Mouse (Mus musculus): ENCODE measurements around the gene Acvr2b. TPM values are rescaled to one million over a fixed set of nuclear protein-coding genes. Genes with fewer than 3 reads are reported as not detected.
A peak's percentile ranks its signal among the peaks of the same experiment; 100 is the strongest.
"Not testable (repeated sequence)": the region's sequence is repeated elsewhere in the genome, so short reads cannot be mapped to it uniquely, and the experiment has no call there.

The Acvr2b gene
- 44.5 and 52.2 TPM in 2 replicates for polyA plus RNA-seq (2016; fragmentation: Nextera tagmentation; extraction: Ambion mirVana)

GRCm38 (mm10) chr9:119401801-119402214 is at the start of gene Acvr2b:
Gene Acvr2b, plus strand, starts transcription at chr9:119402118.
- WGBS, result 1% methylated on average over 23 of the region's 32 CpGs
- peak within 1 kb of the TSS; percentile 98 for H3K9ac ChIP-seq

GRCm38 (mm10) chr9:119353926-119354325 is 48.0 kb upstream of the Acvr2b start:
- WGBS, result 76% methylated on average over 6 of the region's 6 CpGs
- Histone ChIP-seq H3K4me1 (no peaks in the 10 kb centered on the region), H3K36me3 (peaks cover 19% of the 10 kb centered on the region), H3K9me3 (no peaks in the 10 kb centered on the region), H3K9ac (no peak overlapping the region), H3K4me2 (replicated peaks) (no peak overlapping the region), H3K27me3 (no peaks in the 10 kb centered on the region), H3K4me3 (no peak overlapping the region), H3K27ac (no peak overlapping the region)
- ATAC-seq (ENCODE audit: insufficient number of reproducible peaks, insufficient read depth, low FRiP score, low TSS enrichment), result no peak

More at GRCm38 (mm10) chr9:119401801-119402214, at the start of gene Acvr2b:
- H3K36me3 ChIP-seq, result no peaks in the 10 kb centered on the region
- peak within 1 kb of the TSS; percentile 99 for H3K27ac ChIP-seq
- peak within 1 kb of the TSS; percentile 89 for H3K4me3 ChIP-seq
- H3K4me2 ChIP-seq (replicated peaks), result peak within 1 kb of the TSS; percentile 85
- no peaks in the 10 kb centered on the region for H3K27me3 ChIP-seq
- H3K9me3 ChIP-seq, result no peaks in the 10 kb centered on the region
- peak; percentile 95 for ATAC-seq (ENCODE audit: insufficient number of reproducible peaks, insufficient read depth, low FRiP score, low TSS enrichment)
- peaks cover 20% of the 10 kb centered on the region for H3K4me1 ChIP-seq

GRCm38 (mm10) chr9:119355943-119356342 is 46.0 kb upstream of the Acvr2b start:
- Histone ChIP-seq H3K27me3 (no peaks in the 10 kb centered on the region), H3K36me3 (peaks cover 8% of the 10 kb centered on the region), H3K4me2 (replicated peaks) (no peak overlapping the region), H3K4me3 (no peak overlapping the region), H3K9me3 (no peaks in the 10 kb centered on the region), H3K4me1 (no peaks in the 10 kb centered on the region), H3K27ac (no peak overlapping the region), H3K9ac (no peak overlapping the region)
- ATAC-seq (ENCODE audit: insufficient number of reproducible peaks, insufficient read depth, low FRiP score, low TSS enrichment), result no peak
- 70% methylated on average over 6 of the region's 6 CpGs for WGBS

- H3K4me2 ChIP-seq (replicated peaks), result peak within 1 kb of the TSS; percentile 90
- peak; percentile 79 for ATAC-seq (ENCODE audit: insufficient number of reproducible peaks, insufficient read depth, low FRiP score, low TSS enrichment)
- H3K27me3 ChIP-seq, result no peaks in the 10 kb centered on the region
- H3K9ac ChIP-seq, result peak within 1 kb of the TSS; percentile 79
- no peak within 1 kb of the TSS for H3K27ac ChIP-seq
- H3K4me1 ChIP-seq, result no peaks in the 10 kb centered on the region
- H3K4me3 ChIP-seq, result peak within 1 kb of the TSS; percentile 62
- WGBS, result 3% methylated on average over 64 of the region's 65 CpGs
- H3K9me3 ChIP-seq, result no peaks in the 10 kb centered on the region
- H3K36me3 ChIP-seq, result no peaks in the 10 kb centered on the region
Measured at GRCm38 (mm10) chr9:119357331-119358057, 44.4 kb upstream of the Acvr2b start, which contains the start of gene Xylb. Gene Xylb, plus strand, starts transcription at chr9:119357381.

- Histone ChIP-seq H3K27ac (no peak overlapping the region), H3K4me1 (no peaks in the 10 kb centered on the region)
Measured at GRCm38 (mm10) chr9:119358058-119358429, 43.9 kb upstream of the Acvr2b start.

GRCm38 (mm10) chr9:119361416-119361815 is 40.5 kb upstream of the Acvr2b start:
- 94% methylated on average over 5 of the region's 5 CpGs for WGBS
- H3K27me3 ChIP-seq, result no peaks in the 10 kb centered on the region
- no peak overlapping the region for H3K4me3 ChIP-seq
- H3K4me1 ChIP-seq, result peaks cover 9% of the 10 kb centered on the region; the same call in 1 of the 2 replicates
- no peak for ATAC-seq (ENCODE audit: insufficient number of reproducible peaks, insufficient read depth, low FRiP score, low TSS enrichment)
- no peaks in the 10 kb centered on the region for H3K36me3 ChIP-seq
- no peak overlapping the region for H3K27ac ChIP-seq
- H3K9ac ChIP-seq, result no peak overlapping the region
- no peaks in the 10 kb centered on the region for H3K9me3 ChIP-seq
- no peak overlapping the region for H3K4me2 ChIP-seq (replicated peaks)

More at GRCm38 (mm10) chr9:119358058-119358429, 43.9 kb upstream of the Acvr2b start:
- H3K9ac ChIP-seq, result peak overlapping the region; percentile 79
- H3K4me2 ChIP-seq (replicated peaks), result peak overlapping the region; percentile 90
- peak overlapping the region; percentile 62 for H3K4me3 ChIP-seq
- 45% methylated on average over 9 of the region's 9 CpGs for WGBS
- no peaks in the 10 kb centered on the region for H3K36me3 ChIP-seq
- ATAC-seq (ENCODE audit: insufficient number of reproducible peaks, insufficient read depth, low FRiP score, low TSS enrichment), result no peak
- no peaks in the 10 kb centered on the region for H3K9me3 ChIP-seq
- no peaks in the 10 kb centered on the region for H3K27me3 ChIP-seq

- H3K4me1 ChIP-seq, result peaks cover 9% of the 10 kb centered on the region; the same call in 1 of the 2 replicates
- no peaks in the 10 kb centered on the region for H3K27me3 ChIP-seq
- no peak overlapping the region for H3K9ac ChIP-seq
- no peak overlapping the region for H3K4me2 ChIP-seq (replicated peaks)
- peaks cover 5% of the 10 kb centered on the region for H3K36me3 ChIP-seq
- ATAC-seq (ENCODE audit: insufficient number of reproducible peaks, insufficient read depth, low FRiP score, low TSS enrichment), result no peak
- WGBS, result 72% methylated on average over 12 of the region's 12 CpGs
- H3K9me3 ChIP-seq, result no peaks in the 10 kb centered on the region
- no peak overlapping the region for H3K27ac ChIP-seq
- H3K4me3 ChIP-seq, result no peak overlapping the region
Measured at GRCm38 (mm10) chr9:119363229-119363628, 38.7 kb upstream of the Acvr2b start.

- Histone ChIP-seq H3K9me3 (no peaks in the 10 kb centered on the region), H3K4me2 (replicated peaks) (no peak within 1 kb of the TSS), H3K4me3 (no peak within 1 kb of the TSS), H3K36me3 (peaks cover 6% of the 10 kb centered on the region), H3K9ac (no peak within 1 kb of the TSS), H3K27me3 (no peaks in the 10 kb centered on the region), H3K27ac (no peak within 1 kb of the TSS), H3K4me1 (peaks cover 9% of the 10 kb centered on the region; the same call in 1 of the 2 replicates)
- 85% methylated on average over 7 of the region's 7 CpGs for WGBS
- no peak for ATAC-seq (ENCODE audit: insufficient number of reproducible peaks, insufficient read depth, low FRiP score, low TSS enrichment)
Measured at GRCm38 (mm10) chr9:119365284-119365683, 36.6 kb upstream of the Acvr2b start, which contains the start of gene Slc22a14. Gene Slc22a14, minus strand, starts transcription at chr9:119365553.

DNA sequence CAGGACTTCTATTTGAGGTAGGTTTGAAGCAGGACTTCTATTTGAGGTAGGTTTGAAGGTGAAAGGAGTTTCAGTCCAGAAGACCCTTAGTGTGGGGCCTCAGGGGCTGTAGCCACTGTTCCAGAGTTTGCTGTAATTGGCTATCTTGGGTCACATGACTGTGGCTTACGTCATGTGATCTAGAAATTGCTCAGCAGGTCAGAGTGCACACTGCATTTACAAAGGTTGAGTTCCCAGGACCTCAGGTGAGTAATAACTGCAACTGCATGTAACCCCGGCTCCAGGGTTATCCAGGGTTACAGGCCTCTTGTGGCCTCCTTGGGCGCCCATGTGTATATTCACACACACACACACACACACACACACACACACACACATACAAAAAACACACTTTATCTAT is 33.6 kb upstream of the Acvr2b start:
- Histone ChIP-seq H3K9me3 (no peaks in the 10 kb centered on the region), H3K36me3 (peaks cover 6% of the 10 kb centered on the region), H3K4me3 (no peak overlapping the region), H3K9ac (no peak overlapping the region), H3K4me2 (replicated peaks) (no peak overlapping the region), H3K4me1 (peaks cover 5% of the 10 kb centered on the region; the same call in 1 of the 2 replicates), H3K27ac (no peak overlapping the region), H3K27me3 (no peaks in the 10 kb centered on the region)
- 88% methylated on average over 3 of the region's 3 CpGs for WGBS
- ATAC-seq (ENCODE audit: insufficient number of reproducible peaks, insufficient read depth, low FRiP score, low TSS enrichment), result no peak

DNA sequence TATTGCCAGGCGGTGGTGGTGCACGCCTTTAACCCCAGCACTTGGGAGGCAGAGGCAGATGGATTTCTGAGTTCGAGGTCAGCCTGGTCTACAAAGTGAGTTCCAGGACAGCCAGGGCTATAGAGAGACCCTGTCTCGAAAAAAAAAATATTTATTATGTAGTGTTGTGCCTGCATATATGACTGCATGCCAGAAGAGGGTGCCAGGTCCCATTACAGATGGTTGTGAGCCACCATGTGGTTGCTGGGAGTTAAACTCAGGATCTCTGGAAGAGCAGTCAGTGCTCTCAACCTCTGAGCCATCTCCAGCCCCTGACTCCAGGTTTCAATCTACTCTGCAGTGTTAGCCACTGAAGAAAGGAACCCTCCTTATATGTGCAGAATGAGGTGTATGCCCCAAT is 31.1 kb upstream of the Acvr2b start:
- ATAC-seq (ENCODE audit: insufficient number of reproducible peaks, insufficient read depth, low FRiP score, low TSS enrichment); H3K9me3 ChIP-seq; H3K9ac ChIP-seq; H3K4me2 ChIP-seq (replicated peaks); H3K4me3 ChIP-seq; H3K27me3 ChIP-seq; H3K27ac ChIP-seq; H3K36me3 ChIP-seq; H3K4me1 ChIP-seq: not testable (repeated sequence)
- WGBS, result 72% methylated on average over 4 of the region's 4 CpGs

DNA sequence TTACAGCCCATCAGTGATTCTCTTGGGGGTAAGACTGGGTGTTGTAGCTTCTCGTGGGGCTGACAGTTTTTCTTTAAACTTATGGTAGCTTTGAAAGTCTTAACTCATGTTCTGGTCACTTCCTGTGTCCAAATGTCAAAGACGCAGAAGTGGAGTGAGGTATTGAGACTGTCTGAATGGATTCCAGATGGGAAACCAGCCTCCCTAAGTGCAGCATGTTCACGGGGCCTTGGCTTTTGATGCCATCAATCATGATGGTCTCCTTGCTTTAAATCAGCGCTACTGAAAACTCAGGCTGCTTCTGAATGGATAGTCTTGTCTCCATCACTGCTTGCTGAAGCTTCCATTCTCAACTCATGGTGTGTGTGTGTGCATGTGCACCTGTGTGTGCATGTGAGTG is 30.7 kb upstream of the Acvr2b start:
- H3K36me3 ChIP-seq, result peaks cover 6% of the 10 kb centered on the region
- no peak for ATAC-seq (ENCODE audit: insufficient number of reproducible peaks, insufficient read depth, low FRiP score, low TSS enrichment)
- no peak overlapping the region for H3K27ac ChIP-seq
- peaks cover 3% of the 10 kb centered on the region; the same call in 1 of the 2 replicates for H3K4me1 ChIP-seq
- 38% methylated on average over 4 of the region's 4 CpGs for WGBS
- no peaks in the 10 kb centered on the region for H3K9me3 ChIP-seq
- H3K4me3 ChIP-seq, result no peak overlapping the region
- no peak overlapping the region for H3K9ac ChIP-seq
- no peaks in the 10 kb centered on the region for H3K27me3 ChIP-seq
- no peak overlapping the region for H3K4me2 ChIP-seq (replicated peaks)

- WGBS, result 56% methylated on average over 3 of the region's 3 CpGs
- H3K4me2 ChIP-seq (replicated peaks), result no peak overlapping the region
Measured at GRCm38 (mm10) chr9:119375008-119375407, 26.9 kb upstream of the Acvr2b start.

More at GRCm38 (mm10) chr9:119375008-119375407, 26.9 kb upstream of the Acvr2b start:
- Histone ChIP-seq H3K4me3 (no peak overlapping the region), H3K4me1 (peaks cover 3% of the 10 kb centered on the region; the same call in 1 of the 2 replicates), H3K9ac (no peak overlapping the region), H3K36me3 (peaks cover 3% of the 10 kb centered on the region), H3K27me3 (no peaks in the 10 kb centered on the region), H3K27ac (no peak overlapping the region), H3K9me3 (no peaks in the 10 kb centered on the region)
- peak; percentile 15; the same call in 1 of the 2 replicates for ATAC-seq (ENCODE audit: insufficient number of reproducible peaks, insufficient read depth, low FRiP score, low TSS enrichment)

Data from embryonic facial prominence, embryonic 12.5 days (tissue).